In the genomic region with DNA sequence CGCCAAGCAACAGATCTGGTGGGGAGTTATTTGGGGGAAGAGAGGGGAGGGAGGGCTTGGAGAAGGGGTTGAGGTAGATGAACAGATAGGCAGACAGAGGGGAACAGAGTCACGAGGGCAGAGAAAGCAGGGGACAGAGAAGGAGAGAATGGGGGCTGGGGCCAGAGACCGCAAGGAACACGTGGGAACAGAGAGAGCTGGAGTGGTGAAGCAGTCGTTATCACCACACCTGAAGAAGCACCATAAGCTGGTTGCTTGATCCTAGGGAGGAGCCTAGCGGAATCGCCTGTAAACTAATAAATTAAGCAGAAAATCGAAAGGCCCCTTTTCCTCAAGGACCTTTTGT, we compare ENCODE assay signal across 8 mouse cellular contexts. TPM values are rescaled to one million over a fixed set of nuclear protein-coding genes. Genes with fewer than 3 reads are reported as not detected.
DNase-seq lines count a peak whose midpoint lies in the region; ATAC-seq and TF ChIP-seq lines count a peak whose summit lies in the region.

No protein-coding gene starts in this region.

- H3K9ac ChIP-seq in forebrain, embryonic 14.5 days (ENCODE audit: low read length), result peak overlapping the region; percentile 49; the same call in 1 of the 2 replicates
- H3K9ac ChIP-seq in liver, embryonic 14.5 days (replicated peaks), result peak overlapping the region; percentile 80
- H3K9ac ChIP-seq in stomach, postnatal 0 days (ENCODE audit: low read length), result peak overlapping the region; percentile 73

- no peaks in the 10 kb centered on the region for H3K36me3 ChIP-seq in thymus, adult 2 months (ENCODE audit: control insufficient read depth, insufficient read depth, low read length)
- no peaks in the 10 kb centered on the region for H3K36me3 ChIP-seq in forebrain, embryonic 14.5 days (ENCODE audit: control insufficient read depth, insufficient read depth, low read length)
- H3K36me3 ChIP-seq in liver, embryonic 14.5 days (replicated peaks; ENCODE audit: control insufficient read depth, insufficient read depth, low read depth), result no peaks in the 10 kb centered on the region
- no peaks in the 10 kb centered on the region for H3K36me3 ChIP-seq in stomach, postnatal 0 days (ENCODE audit: control insufficient read depth, insufficient read depth, low read length)

- DNase-seq in thymus, adult 2 months, result no peak
- no peak for DNase-seq in thymus, postnatal 0 days (ENCODE audit: low spot score)
- no peak for DNase-seq in forebrain, embryonic 14.5 days (ENCODE audit: low spot score)
- DNase-seq in liver, embryonic 14.5 days (ENCODE audit: low read depth in 3 of 3, low spot score in 3 of 3), result no peak
- no peak for DNase-seq in stomach, postnatal 0 days (ENCODE audit: low spot score)
- DNase-seq in frontal cortex, adult 2 months (ENCODE audit: extremely low spot score in 1 of 2, low spot score in 1 of 2), result no peak
- DNase-seq in left cerebral cortex, adult 8-10 months (ENCODE audit: low spot score in 2 of 2), result no peak
- DNase-seq in layer of hippocampus, adult 11-12 months (ENCODE audit: low spot score), result no peak

- peaks cover 3% of the 10 kb centered on the region for H3K4me1 ChIP-seq in thymus, adult 2 months (replicated peaks; ENCODE audit: control insufficient read depth, insufficient read depth, low read length)
- no peaks in the 10 kb centered on the region for H3K4me1 ChIP-seq in forebrain, embryonic 14.5 days (ENCODE audit: control insufficient read depth, insufficient read depth, low read length)
- H3K4me1 ChIP-seq in liver, embryonic 14.5 days (replicated peaks; ENCODE audit: control insufficient read depth in 2 of 2, insufficient read depth in 2 of 2, low read length in 1 of 2), result peaks cover 4 to 7% of the 10 kb centered on the region in 2 experiments; a peak in 3 of 4 replicates
- H3K4me1 ChIP-seq in stomach, postnatal 0 days (replicated peaks; ENCODE audit: control insufficient read depth, insufficient read depth), result no peaks in the 10 kb centered on the region

- no peak for TF ChIP-seq CTCF in thymus, adult 2 months (IDR thresholded peaks at IDR 0.05; ENCODE audit: borderline replicate concordance, control insufficient read depth, extremely low read depth, insufficient read depth, low read length, poor library complexity)
- no peak for TF ChIP-seq CTCF in liver, embryonic 14.5 days (IDR thresholded peaks at IDR 0.05; ENCODE audit: low read depth)
- no peak for TF ChIP-seq CTCF in stomach, postnatal 0 days (IDR thresholded peaks at IDR 0.05; ENCODE audit: low read depth)

- no peak for TF ChIP-seq EP300 in liver, embryonic 14.5 days (IDR thresholded peaks at IDR 0.05; ENCODE audit: low read depth)
- TF ChIP-seq EP300 in stomach, postnatal 0 days (optimal IDR thresholded peaks at IDR 0.05), result no peak

- ATAC-seq in forebrain, embryonic 14.5 days, result peak; percentile 22
- ATAC-seq in liver, embryonic 14.5 days (ENCODE audit: insufficient read depth), result peak; percentile 10; the same call in 1 of the 2 replicates
- peak; percentile 12; the same call in 1 of the 2 replicates for ATAC-seq in stomach, postnatal 0 days (ENCODE audit: low FRiP score, low TSS enrichment)

- no peaks in the 10 kb centered on the region for H3K9me3 ChIP-seq in forebrain, embryonic 14.5 days (replicated peaks; ENCODE audit: control insufficient read depth, low read length)
- no peaks in the 10 kb centered on the region for H3K9me3 ChIP-seq in liver, embryonic 14.5 days (ENCODE audit: control insufficient read depth, low read length)
- no peaks in the 10 kb centered on the region for H3K9me3 ChIP-seq in stomach, postnatal 0 days (ENCODE audit: control insufficient read depth, low read length)

- H3K27ac ChIP-seq in thymus, adult 2 months (ENCODE audit: control insufficient read depth, insufficient read depth, low read length), result peak overlapping the region; percentile 79
- H3K27ac ChIP-seq in forebrain, embryonic 14.5 days (ENCODE audit: low read depth, low read length), result peak overlapping the region; percentile 81
- H3K27ac ChIP-seq in liver, embryonic 14.5 days, result peak overlapping the region; percentile 98
- peak overlapping the region; percentile 96 for H3K27ac ChIP-seq in stomach, postnatal 0 days (replicated peaks)

- H3K27me3 ChIP-seq in thymus, adult 2 months (ENCODE audit: control insufficient read depth, insufficient read depth, low read length), result no peaks in the 10 kb centered on the region
- H3K27me3 ChIP-seq in forebrain, embryonic 14.5 days (replicated peaks; ENCODE audit: control insufficient read depth, insufficient read depth, low read length), result no peaks in the 10 kb centered on the region
- H3K27me3 ChIP-seq in liver, embryonic 14.5 days (ENCODE audit: control insufficient read depth, insufficient read depth, low read length), result no peaks in the 10 kb centered on the region
- H3K27me3 ChIP-seq in stomach, postnatal 0 days (ENCODE audit: control insufficient read depth, insufficient read depth, low read length), result no peaks in the 10 kb centered on the region

- peak overlapping the region; percentile 79 for H3K4me2 ChIP-seq in forebrain, embryonic 14.5 days (ENCODE audit: low read length)
- H3K4me2 ChIP-seq in liver, embryonic 14.5 days (ENCODE audit: low read depth), result peak overlapping the region; percentile 65
- peak overlapping the region; percentile 60 for H3K4me2 ChIP-seq in stomach, postnatal 0 days (replicated peaks; ENCODE audit: low read depth)

- H3K4me3 ChIP-seq in thymus, adult 2 months (ENCODE audit: control insufficient read depth, insufficient read depth, low read length), result peak overlapping the region; percentile 30
- peak overlapping the region; percentile 22 for H3K4me3 ChIP-seq in forebrain, embryonic 14.5 days (ENCODE audit: low read depth, low read length)
- H3K4me3 ChIP-seq in liver, embryonic 14.5 days (ENCODE audit: insufficient read depth in 1 of 2, low read depth in 2 of 2, low read length in 2 of 2), result peak overlapping the region; percentile 53 to 55
- peak overlapping the region; percentile 39 for H3K4me3 ChIP-seq in stomach, postnatal 0 days (ENCODE audit: low read depth, low read length)

- no peak for TF ChIP-seq POLR2A in thymus, adult 2 months (IDR thresholded peaks at IDR 0.05; ENCODE audit: control insufficient read depth, extremely low read depth, insufficient read depth, low read length, poor library complexity)

- 2% methylated on average over 8 of the region's 8 CpGs for WGBS in thymus, adult 2 months
- 5% methylated on average over 8 of the region's 8 CpGs for WGBS in forebrain, embryonic 14.5 days
- under 1% methylated on average over 8 of the region's 8 CpGs for WGBS in liver, embryonic 14.5 days (ENCODE audit: insufficient replicate concordance)
- WGBS in stomach, postnatal 0 days, result 3% methylated on average over 8 of the region's 8 CpGs

RNA-seq across cellular contexts. Expression of a gene that starts 0.4 kb away (rescaled TPM):
- 36.5 and 39.2 TPM in 2 replicates for polyA plus RNA-seq in thymus, adult 2 months (2012; rRNA removed)
- 44.5 and 46.0 TPM in 2 replicates for polyA plus RNA-seq in thymus, postnatal 0 days (2015; fragmentation: Nextera tagmentation; extraction: Ambion mirVana)
- 32.7 and 38.5 TPM in 2 replicates for polyA plus RNA-seq in forebrain, embryonic 14.5 days (2014; fragmentation: Nextera tagmentation; extraction: Ambion mirVana)
- 3.8 and 5.7 TPM in 2 replicates for polyA plus RNA-seq in liver, embryonic 14.5 days (2012; rRNA removed)
- polyA plus RNA-seq in liver, embryonic 14.5 days (2014; fragmentation: Nextera tagmentation; extraction: Ambion mirVana), result 9.4 and 10.4 TPM in 2 replicates
- 18.9 and 20.9 TPM in 2 replicates for polyA plus RNA-seq in stomach, postnatal 0 days (2015; fragmentation: Nextera tagmentation; extraction: Ambion mirVana)
- 9.4 and 11.9 TPM in 2 replicates for polyA plus RNA-seq in frontal cortex, adult 2 months (2012; rRNA removed)
- 10 to 100 TPM in 2 of 4 experiments, 1 to 10 TPM in 2; 7.8 to 11.5 (median 9.5) TPM for total RNA-seq in left cerebral cortex, adult 8-10 months (2022)

RNA-seq across cellular contexts. Expression of a gene that starts 27.6 kb away (rescaled TPM):
- not detected in 2 replicates for polyA plus RNA-seq in thymus, adult 2 months (2012; rRNA removed)
- polyA plus RNA-seq in thymus, postnatal 0 days (2015; fragmentation: Nextera tagmentation; extraction: Ambion mirVana), result not detected in 2 replicates
- not detected in 2 replicates for polyA plus RNA-seq in forebrain, embryonic 14.5 days (2014; fragmentation: Nextera tagmentation; extraction: Ambion mirVana)
- not detected in 2 replicates for polyA plus RNA-seq in liver, embryonic 14.5 days (2012; rRNA removed)
- polyA plus RNA-seq in liver, embryonic 14.5 days (2014; fragmentation: Nextera tagmentation; extraction: Ambion mirVana), result not detected in 2 replicates
- polyA plus RNA-seq in stomach, postnatal 0 days (2015; fragmentation: Nextera tagmentation; extraction: Ambion mirVana), result 0.13 TPM in 1 of 2 replicates, not detected in the other
- polyA plus RNA-seq in frontal cortex, adult 2 months (2012; rRNA removed), result not detected in 2 replicates
- total RNA-seq in left cerebral cortex, adult 8-10 months (2022), result not detected

RNA-seq across cellular contexts. Expression of a gene that starts 38.7 kb away (rescaled TPM):
- 4.1 and 5.0 TPM in 2 replicates for polyA plus RNA-seq in thymus, adult 2 months (2012; rRNA removed)
- 3.0 and 3.1 TPM in 2 replicates for polyA plus RNA-seq in thymus, postnatal 0 days (2015; fragmentation: Nextera tagmentation; extraction: Ambion mirVana)
- polyA plus RNA-seq in forebrain, embryonic 14.5 days (2014; fragmentation: Nextera tagmentation; extraction: Ambion mirVana), result 40.5 and 42.7 TPM in 2 replicates
- 0.48 and 0.84 TPM in 2 replicates for polyA plus RNA-seq in liver, embryonic 14.5 days (2012; rRNA removed)
- polyA plus RNA-seq in liver, embryonic 14.5 days (2014; fragmentation: Nextera tagmentation; extraction: Ambion mirVana), result 0.46 and 0.72 TPM in 2 replicates
- polyA plus RNA-seq in stomach, postnatal 0 days (2015; fragmentation: Nextera tagmentation; extraction: Ambion mirVana), result 9.5 and 10.0 TPM in 2 replicates
- 26.6 and 38.8 TPM in 2 replicates for polyA plus RNA-seq in frontal cortex, adult 2 months (2012; rRNA removed)
- 10 to 100 TPM; 25.0 to 36.9 (median 30.7) TPM for total RNA-seq in left cerebral cortex, adult 8-10 months (2022)

RNA-seq across cellular contexts. Expression of a gene that starts 44.6 kb away (rescaled TPM):
- polyA plus RNA-seq in thymus, adult 2 months (2012; rRNA removed), result 29.5 and 37.1 TPM in 2 replicates
- polyA plus RNA-seq in thymus, postnatal 0 days (2015; fragmentation: Nextera tagmentation; extraction: Ambion mirVana), result 7.9 and 9.2 TPM in 2 replicates
- polyA plus RNA-seq in forebrain, embryonic 14.5 days (2014; fragmentation: Nextera tagmentation; extraction: Ambion mirVana), result 2.3 and 3.4 TPM in 2 replicates
- polyA plus RNA-seq in liver, embryonic 14.5 days (2012; rRNA removed), result 5.7 and 7.3 TPM in 2 replicates
- polyA plus RNA-seq in liver, embryonic 14.5 days (2014; fragmentation: Nextera tagmentation; extraction: Ambion mirVana), result 5.4 and 7.5 TPM in 2 replicates
- 10.0 TPM in 2 replicates for polyA plus RNA-seq in stomach, postnatal 0 days (2015; fragmentation: Nextera tagmentation; extraction: Ambion mirVana)
- 4.2 and 4.8 TPM in 2 replicates for polyA plus RNA-seq in frontal cortex, adult 2 months (2012; rRNA removed)
- total RNA-seq in left cerebral cortex, adult 8-10 months (2022), result 1 to 10 TPM in 3 of 4 experiments, under 1 TPM in 1; 0.97 to 3.1 (median 2.2) TPM
